Mouse (Mus musculus): ENCODE measurements around the gene Gprc5d. TPM values are rescaled to one million over a fixed set of nuclear protein-coding genes. Genes with fewer than 3 reads are reported as not detected.

Gprc5d gene
- polyA plus RNA-seq, 1 experiment from 2014 or later: 0.25 TPM

DNA sequence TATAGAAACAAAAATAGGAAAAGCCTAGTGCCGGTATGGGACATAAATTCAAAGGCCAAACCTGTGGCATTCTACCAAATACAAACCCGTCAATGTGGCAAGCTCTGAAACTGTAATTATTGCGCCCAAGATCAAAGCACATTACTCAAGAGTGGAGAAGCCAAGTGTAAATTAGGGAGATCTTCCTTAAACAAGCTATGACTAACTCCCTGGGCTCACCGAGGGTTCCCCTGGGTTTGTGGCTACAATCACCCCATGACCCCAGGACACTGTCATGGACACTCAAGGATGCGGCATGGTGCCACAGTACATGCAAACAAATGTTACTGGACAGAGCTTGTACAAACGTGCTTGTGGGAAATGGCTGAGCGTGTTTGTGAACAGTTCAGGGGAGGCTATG lies 15.0 kb upstream of the Gprc5d start:
- Histone ChIP-seq H3K9me3 (ENCODE audit: control insufficient read depth, low read length) (no peaks in the 10 kb centered on the region), H3K27me3 (replicated peaks; ENCODE audit: control insufficient read depth, insufficient read depth, low read length) (no peaks in the 10 kb centered on the region), H3K4me1 (replicated peaks; ENCODE audit: control insufficient read depth, insufficient read depth, low read length) (no peaks in the 10 kb centered on the region), H3K27ac (ENCODE audit: low read depth, low read length) (no peak overlapping the region), H3K36me3 (ENCODE audit: control insufficient read depth, insufficient read depth, low read length) (peaks cover 6% of the 10 kb centered on the region; the same call in 1 of the 2 replicates), H3K9ac (ENCODE audit: low read depth, low read length) (no peak overlapping the region), H3K4me3 (ENCODE audit: low read depth, low read length) (no peak overlapping the region), H3K4me2 (no peak overlapping the region)
- DNase-seq (ENCODE audit: low spot score) (no peak), ATAC-seq (replicated peaks; ENCODE audit: low FRiP score) (no peak)
- 90% methylated on average over 7 of the region's 7 CpGs for WGBS

DNA sequence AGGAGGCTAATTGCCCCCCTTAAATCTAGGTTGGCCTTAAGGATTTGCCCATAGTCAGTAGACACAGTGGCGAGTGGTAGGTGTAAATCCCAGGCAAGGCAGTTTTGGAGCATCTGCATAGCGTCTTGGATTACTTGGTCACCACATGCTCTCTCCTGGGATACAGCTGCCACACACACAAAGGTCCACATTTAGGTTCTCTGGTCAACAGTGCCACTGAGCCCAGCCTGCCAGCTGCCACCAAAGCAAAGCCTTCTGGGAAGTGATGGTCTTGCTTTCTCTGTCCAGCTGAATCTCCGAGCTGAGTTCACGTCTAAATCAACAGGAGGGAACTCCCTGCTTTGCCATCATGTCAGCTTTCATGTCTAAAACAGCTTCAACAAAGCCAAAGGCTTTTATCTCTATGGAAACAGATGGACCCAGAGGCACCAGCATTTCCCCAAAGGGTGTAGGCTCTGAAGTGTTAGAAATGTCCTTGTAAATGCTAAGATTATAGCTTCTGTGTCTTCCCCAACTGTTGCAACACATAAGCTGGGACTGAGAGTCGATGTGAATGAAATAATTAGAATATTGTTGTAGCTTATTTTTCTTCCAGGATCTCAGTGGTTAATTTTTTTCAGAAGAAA lies 6.8 kb upstream of the Gprc5d start:
- ATAC-seq (replicated peaks; ENCODE audit: low FRiP score) (no peak), DNase-seq (ENCODE audit: low spot score) (no peak)
- Histone ChIP-seq H3K4me3 (ENCODE audit: low read depth, low read length) (no peak overlapping the region), H3K9me3 (ENCODE audit: control insufficient read depth, low read length) (no peaks in the 10 kb centered on the region), H3K4me2 (no peak overlapping the region), H3K27ac (ENCODE audit: low read depth, low read length) (no peak overlapping the region), H3K27me3 (replicated peaks; ENCODE audit: control insufficient read depth, insufficient read depth, low read length) (no peaks in the 10 kb centered on the region), H3K4me1 (replicated peaks; ENCODE audit: control insufficient read depth, insufficient read depth, low read length) (no peaks in the 10 kb centered on the region), H3K36me3 (ENCODE audit: control insufficient read depth, insufficient read depth, low read length) (no peaks in the 10 kb centered on the region), H3K9ac (ENCODE audit: low read depth, low read length) (no peak overlapping the region)
- 48% methylated on average over 5 of the region's 5 CpGs for WGBS

DNA sequence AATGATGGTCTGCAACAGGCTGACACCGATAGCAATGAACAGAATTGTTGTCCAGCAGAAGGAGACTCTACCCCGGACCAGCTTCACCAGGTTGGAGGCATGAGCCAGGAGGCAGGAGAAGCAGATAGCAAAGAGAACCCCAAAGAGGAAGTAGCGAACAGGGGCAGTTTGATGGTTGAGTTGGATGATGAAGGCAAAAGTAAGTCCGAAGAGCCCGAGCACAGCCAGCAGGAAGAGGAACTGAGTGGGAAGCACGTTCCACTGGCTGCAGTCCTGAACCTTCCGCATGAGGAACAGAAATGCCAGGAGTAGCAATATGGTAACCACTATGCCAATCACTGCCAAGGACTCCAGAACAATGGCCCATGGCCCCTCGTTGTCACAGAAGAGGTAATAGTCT lies 1.6 kb downstream of the Gprc5d start:
- Histone ChIP-seq H3K4me2 (no peak overlapping the region), H3K27me3 (replicated peaks; ENCODE audit: control insufficient read depth, insufficient read depth, low read length) (no peaks in the 10 kb centered on the region; the same call in 1 of the 2 replicates), H3K9ac (ENCODE audit: low read depth, low read length) (no peak overlapping the region), H3K4me1 (replicated peaks; ENCODE audit: control insufficient read depth, insufficient read depth, low read length) (no peaks in the 10 kb centered on the region), H3K36me3 (ENCODE audit: control insufficient read depth, insufficient read depth, low read length) (no peaks in the 10 kb centered on the region), H3K27ac (ENCODE audit: low read depth, low read length) (no peak overlapping the region), H3K4me3 (ENCODE audit: low read depth, low read length) (no peak overlapping the region), H3K9me3 (ENCODE audit: control insufficient read depth, low read length) (no peaks in the 10 kb centered on the region)
- DNase-seq (ENCODE audit: low spot score) (no peak), ATAC-seq (replicated peaks; ENCODE audit: low FRiP score) (no peak)
- WGBS: 73% methylated on average over 8 of the region's 8 CpGs

DNA sequence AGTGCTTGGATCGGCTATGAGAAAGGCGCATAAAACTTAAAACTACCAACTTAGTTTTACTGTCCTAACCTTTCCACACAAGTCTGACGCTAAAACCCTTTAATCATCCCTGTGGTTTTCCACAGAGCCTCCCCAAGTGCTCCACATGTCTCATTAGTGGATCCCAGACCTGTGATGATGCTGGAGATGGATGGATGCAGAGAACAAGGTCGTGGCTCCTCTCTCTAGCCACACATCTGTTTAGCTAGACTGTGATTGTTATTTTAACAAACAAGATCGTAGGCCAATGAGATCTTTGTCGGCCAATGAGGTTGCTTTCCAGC lies 5.0 kb downstream of the Gprc5d start:
- H3K27me3 ChIP-seq (replicated peaks; ENCODE audit: control insufficient read depth, insufficient read depth, low read length): no peaks in the 10 kb centered on the region; the same call in 1 of the 2 replicates
- H3K4me1 ChIP-seq (replicated peaks; ENCODE audit: control insufficient read depth, insufficient read depth, low read length): no peaks in the 10 kb centered on the region
- H3K36me3 ChIP-seq (ENCODE audit: control insufficient read depth, insufficient read depth, low read length): no peaks in the 10 kb centered on the region
- ATAC-seq (replicated peaks; ENCODE audit: low FRiP score): no peak
- WGBS: 39% methylated on average over 6 of the region's 6 CpGs
- no peak overlapping the region for H3K27ac ChIP-seq (ENCODE audit: low read depth, low read length)
- no peak overlapping the region for H3K4me3 ChIP-seq (ENCODE audit: low read depth, low read length)
- H3K9me3 ChIP-seq (ENCODE audit: control insufficient read depth, low read length): no peaks in the 10 kb centered on the region
- no peak for DNase-seq (ENCODE audit: low spot score)
- no peak overlapping the region for H3K9ac ChIP-seq (ENCODE audit: low read depth, low read length)
- H3K4me2 ChIP-seq: no peak overlapping the region

DNA sequence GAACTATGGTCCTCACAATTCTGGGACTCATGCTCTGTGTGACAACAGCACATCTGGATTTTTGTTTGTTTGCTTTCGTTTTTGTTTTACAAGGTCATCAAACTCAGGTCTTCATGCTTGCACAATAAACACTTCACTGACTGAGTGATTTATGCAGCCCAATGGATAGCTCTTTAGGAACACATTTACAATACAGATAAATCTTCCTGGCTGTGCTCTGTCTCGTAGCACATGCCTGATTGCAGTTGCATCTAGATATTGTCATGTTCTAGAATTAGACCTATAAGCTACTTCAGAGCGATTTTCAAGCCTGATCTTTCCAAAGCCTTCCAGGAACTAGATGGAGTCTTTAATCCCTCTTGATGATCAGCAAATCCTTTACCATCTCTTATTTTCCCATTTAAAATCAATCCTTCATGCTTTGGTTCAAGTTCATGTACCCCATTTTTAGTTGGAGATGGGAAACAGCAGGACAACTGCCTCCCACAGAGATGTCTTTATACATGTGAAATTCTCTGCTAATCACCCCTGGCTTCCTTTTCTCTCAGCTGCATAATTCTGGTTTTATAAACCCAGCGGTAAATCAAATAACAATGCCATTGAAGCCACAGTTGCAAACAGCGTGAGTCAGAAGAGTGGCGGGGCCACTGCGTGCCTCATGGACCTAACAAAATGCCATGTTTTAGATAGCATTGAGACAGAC lies 5.5 kb downstream of the Gprc5d start:
- no peak overlapping the region for H3K9ac ChIP-seq (ENCODE audit: low read depth, low read length)
- H3K27me3 ChIP-seq (replicated peaks; ENCODE audit: control insufficient read depth, insufficient read depth, low read length): no peaks in the 10 kb centered on the region; the same call in 1 of the 2 replicates
- no peak overlapping the region for H3K4me2 ChIP-seq
- H3K4me3 ChIP-seq (ENCODE audit: low read depth, low read length): no peak overlapping the region
- no peaks in the 10 kb centered on the region for H3K9me3 ChIP-seq (ENCODE audit: control insufficient read depth, low read length)
- DNase-seq (ENCODE audit: low spot score): no peak
- no peaks in the 10 kb centered on the region for H3K36me3 ChIP-seq (ENCODE audit: control insufficient read depth, insufficient read depth, low read length)
- 28% methylated on average over 7 of the region's 7 CpGs for WGBS
- H3K27ac ChIP-seq (ENCODE audit: low read depth, low read length): no peak overlapping the region
- H3K4me1 ChIP-seq (replicated peaks; ENCODE audit: control insufficient read depth, insufficient read depth, low read length): no peaks in the 10 kb centered on the region
- ATAC-seq (replicated peaks; ENCODE audit: low FRiP score): no peak

DNA sequence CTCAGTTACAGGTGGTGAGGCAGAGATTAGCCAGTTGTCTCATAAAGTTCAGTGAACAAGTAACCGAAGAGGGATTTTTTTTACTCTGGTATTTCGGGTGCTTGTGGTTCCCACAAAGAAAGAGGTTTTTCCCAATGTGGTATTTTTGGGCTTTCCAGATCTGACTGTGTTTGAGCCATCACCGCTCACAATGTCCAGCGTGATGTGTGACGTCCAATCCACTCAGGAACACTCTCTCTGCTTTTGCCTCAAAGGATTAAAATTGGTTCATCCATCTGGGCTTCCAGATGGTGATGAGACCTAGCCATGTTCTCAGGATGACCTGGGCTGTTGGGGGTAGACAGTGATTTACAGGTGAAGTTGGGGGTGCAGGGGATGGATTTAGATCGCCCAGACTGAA lies 11.1 kb downstream of the Gprc5d start:
- Histone ChIP-seq H3K27ac (ENCODE audit: low read depth, low read length) (no peak overlapping the region), H3K36me3 (ENCODE audit: control insufficient read depth, insufficient read depth, low read length) (no peaks in the 10 kb centered on the region), H3K4me2 (no peak overlapping the region), H3K27me3 (replicated peaks; ENCODE audit: control insufficient read depth, insufficient read depth, low read length) (0 out of 2 replicates have a peak, but pooled peaks cover 3% of the 10 kb centered on the region), H3K4me1 (replicated peaks; ENCODE audit: control insufficient read depth, insufficient read depth, low read length) (no peaks in the 10 kb centered on the region), H3K4me3 (ENCODE audit: low read depth, low read length) (no peak overlapping the region), H3K9me3 (ENCODE audit: control insufficient read depth, low read length) (no peaks in the 10 kb centered on the region), H3K9ac (ENCODE audit: low read depth, low read length) (no peak overlapping the region)
- no peak for DNase-seq (ENCODE audit: low spot score)
- 83% methylated on average over 6 of the region's 6 CpGs for WGBS
- ATAC-seq (replicated peaks; ENCODE audit: low FRiP score): no peak

DNA sequence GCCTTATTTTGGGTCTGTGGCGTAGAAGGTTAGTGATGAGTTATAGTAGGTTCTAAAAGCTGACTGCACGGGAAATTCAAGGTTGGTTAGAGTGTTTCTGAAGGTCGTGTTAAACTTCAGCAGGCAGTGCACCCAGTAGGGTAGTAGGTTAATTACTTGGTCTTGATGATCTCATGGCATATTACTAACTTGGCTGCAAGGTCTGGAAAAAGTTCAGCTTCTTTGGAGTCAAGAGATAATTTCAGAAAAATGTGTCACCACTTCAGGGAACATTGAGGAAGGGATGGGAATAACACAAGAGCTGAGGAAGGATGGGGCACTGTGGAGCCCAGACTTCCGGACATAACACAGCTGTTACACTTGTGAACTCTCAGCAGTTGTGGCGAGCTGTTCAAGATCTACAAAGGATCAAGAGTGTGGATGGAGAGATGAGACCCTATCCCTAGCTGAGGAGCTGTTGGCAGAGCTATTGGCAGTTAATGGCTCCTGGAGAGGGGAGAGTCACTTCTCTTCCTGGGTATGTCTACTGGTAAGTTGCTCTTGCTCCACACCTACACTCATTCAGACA lies 15.3 kb downstream of the Gprc5d start:
- Histone ChIP-seq H3K4me1 (replicated peaks; ENCODE audit: control insufficient read depth, insufficient read depth, low read length) (no peaks in the 10 kb centered on the region), H3K36me3 (ENCODE audit: control insufficient read depth, insufficient read depth, low read length) (no peaks in the 10 kb centered on the region), H3K4me3 (ENCODE audit: low read depth, low read length) (no peak overlapping the region), H3K27me3 (replicated peaks; ENCODE audit: control insufficient read depth, insufficient read depth, low read length) (0 out of 2 replicates have a peak, but pooled peaks cover 3% of the 10 kb centered on the region), H3K4me2 (no peak overlapping the region), H3K9ac (ENCODE audit: low read depth, low read length) (no peak overlapping the region), H3K27ac (ENCODE audit: low read depth, low read length) (no peak overlapping the region), H3K9me3 (ENCODE audit: control insufficient read depth, low read length) (no peaks in the 10 kb centered on the region)
- DNase-seq (ENCODE audit: low spot score): no peak
- no peak for ATAC-seq (replicated peaks; ENCODE audit: low FRiP score)
- 70% methylated on average over 5 of the region's 5 CpGs for WGBS

DNA sequence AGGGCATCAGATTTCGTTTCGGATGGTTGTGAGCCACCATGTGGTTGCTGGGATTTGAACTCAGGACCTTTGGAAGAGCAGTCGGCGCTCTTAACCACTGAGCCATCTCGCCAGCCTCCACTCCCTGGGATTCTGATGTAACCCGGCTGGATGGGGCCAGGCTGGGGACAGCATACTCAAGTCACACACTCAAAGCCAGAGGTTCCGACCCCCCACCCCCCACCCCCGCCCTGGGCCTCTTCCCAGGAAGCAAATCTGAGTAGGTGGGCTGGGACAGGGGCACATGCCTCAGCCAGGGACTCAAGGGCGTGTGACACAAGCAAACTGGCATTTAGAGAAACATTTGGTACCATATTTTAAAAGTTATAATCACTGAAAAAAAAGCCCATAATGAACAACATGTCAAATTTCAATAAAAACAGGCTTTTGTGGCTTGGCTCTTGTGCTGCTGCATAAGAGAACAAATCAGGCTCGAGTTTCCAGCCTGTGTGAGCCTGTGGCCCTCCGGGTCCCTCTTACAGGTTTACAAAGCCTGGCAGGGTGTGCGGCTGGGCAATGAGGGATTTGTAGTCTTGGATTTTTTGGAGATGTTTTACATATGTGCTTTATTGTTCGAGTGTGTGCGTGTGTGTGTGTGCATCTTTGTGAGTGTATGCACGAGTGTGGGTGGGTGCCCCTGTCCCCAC lies 17.2 kb downstream of the Gprc5d start:
- no peak for DNase-seq (ENCODE audit: low spot score)

More for the DNA sequence above, 17.2 kb downstream of the Gprc5d start:
- no peak overlapping the region for H3K27ac ChIP-seq (ENCODE audit: low read depth, low read length)
- H3K4me2 ChIP-seq: no peak overlapping the region
- no peak for ATAC-seq (replicated peaks; ENCODE audit: low FRiP score)
- 75% methylated on average over 15 of the region's 15 CpGs for WGBS
- H3K4me1 ChIP-seq (replicated peaks; ENCODE audit: control insufficient read depth, insufficient read depth, low read length): no peaks in the 10 kb centered on the region
- 0 out of 2 replicates have a peak, but pooled peaks cover 3% of the 10 kb centered on the region for H3K27me3 ChIP-seq (replicated peaks; ENCODE audit: control insufficient read depth, insufficient read depth, low read length)
- H3K9me3 ChIP-seq (ENCODE audit: control insufficient read depth, low read length): no peaks in the 10 kb centered on the region
- no peak overlapping the region for H3K4me3 ChIP-seq (ENCODE audit: low read depth, low read length)
- no peaks in the 10 kb centered on the region for H3K36me3 ChIP-seq (ENCODE audit: control insufficient read depth, insufficient read depth, low read length)
- H3K9ac ChIP-seq (ENCODE audit: low read depth, low read length): no peak overlapping the region
